Mouse (Mus musculus): ENCODE data around the gene Shc4. TPM values are rescaled to one million over a fixed set of nuclear protein-coding genes. Genes with fewer than 3 reads are reported as not detected.

Shc4 gene
- polyA plus RNA-seq, 1 experiment from 2014 or later, result 2.0 TPM

DNA sequence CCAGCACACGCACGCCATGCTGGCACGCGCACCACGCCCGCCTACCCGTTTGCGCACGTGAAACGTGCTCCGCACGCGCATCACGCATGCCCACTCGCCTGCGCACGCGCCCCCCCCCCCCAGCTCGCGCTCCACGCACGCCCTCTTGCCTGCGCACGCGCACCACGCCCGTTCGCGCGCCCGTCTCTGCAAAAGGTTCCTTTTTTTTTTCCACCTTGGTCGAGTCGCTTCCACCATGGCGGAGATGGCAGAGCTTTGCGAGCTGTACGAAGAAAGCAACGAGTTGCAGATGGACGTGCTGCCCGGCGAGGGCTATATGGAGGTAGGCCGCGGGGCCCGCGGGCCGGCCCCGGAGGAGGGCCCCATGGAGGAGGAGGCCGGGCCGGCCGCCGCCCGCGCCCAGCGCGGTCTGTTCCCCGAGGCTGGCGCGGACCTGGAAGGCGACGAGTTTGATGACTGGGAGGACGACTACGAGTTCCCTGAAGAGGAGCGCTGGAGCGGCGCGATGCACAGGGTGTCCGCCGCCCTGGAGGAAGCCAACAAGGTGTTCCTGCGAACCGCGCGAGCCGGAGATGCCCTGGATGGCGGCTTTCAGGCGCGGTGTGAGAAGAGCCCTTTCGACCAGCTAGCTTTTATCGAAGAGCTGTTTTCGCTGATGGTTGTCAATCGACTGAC lies 50.9 kb downstream of the Shc4 start, which contains the start of gene Eid1:
Eid1 (plus strand) TSS at position 139 of the 675 bp plus-strand sequence.
- H3K36me3 ChIP-seq (ENCODE audit: control insufficient read depth, insufficient read depth, low read length), result no peaks in the 10 kb centered on the region
- H3K4me2 ChIP-seq (ENCODE audit: low read depth, low read length), result peak within 1 kb of the TSS; percentile 79
- peak within 1 kb of the TSS; percentile 90 for H3K9ac ChIP-seq (ENCODE audit: low read length)
- no peaks in the 10 kb centered on the region for H3K9me3 ChIP-seq (replicated peaks; ENCODE audit: control insufficient read depth, low read length)
- H3K27ac ChIP-seq (ENCODE audit: low read length), result peak within 1 kb of the TSS; percentile 80
- ATAC-seq (ENCODE audit: insufficient read depth, low FRiP score), result peak; percentile 92
- H3K4me3 ChIP-seq (replicated peaks; ENCODE audit: low read length), result peak within 1 kb of the TSS; percentile 67
- peaks cover 7% of the 10 kb centered on the region; the same call in 1 of the 2 replicates for H3K4me1 ChIP-seq (ENCODE audit: control insufficient read depth, insufficient read depth, low read length)
- no peaks in the 10 kb centered on the region for H3K27me3 ChIP-seq (ENCODE audit: control insufficient read depth, insufficient read depth, low read length)
- WGBS, result under 1% methylated on average over 75 of the region's 79 CpGs

DNA sequence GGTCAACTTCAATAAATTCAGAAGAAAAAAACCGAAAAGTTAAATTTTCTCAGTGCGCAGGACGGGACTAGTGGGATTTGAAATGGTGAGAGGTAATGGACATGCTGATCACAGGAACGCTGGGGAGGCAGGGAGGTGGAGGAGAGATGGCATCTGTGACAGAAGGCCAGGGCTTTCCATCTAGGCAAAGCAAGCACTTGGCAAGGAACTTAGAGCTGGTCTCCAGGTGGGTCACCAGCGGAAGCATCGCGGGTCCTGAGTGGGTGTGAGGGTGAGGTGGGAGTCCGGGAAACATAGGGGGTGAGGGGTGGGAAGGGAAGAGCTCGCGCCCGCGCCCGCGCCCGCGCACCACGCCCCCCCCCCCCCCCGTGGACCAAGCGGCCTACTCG lies 51.4 kb downstream of the Shc4 start:
- no peaks in the 10 kb centered on the region for H3K9me3 ChIP-seq (replicated peaks; ENCODE audit: control insufficient read depth, low read length)
- H3K4me2 ChIP-seq (ENCODE audit: low read depth, low read length), result peak overlapping the region; percentile 79
- peak overlapping the region; percentile 80 for H3K27ac ChIP-seq (ENCODE audit: low read length)
- no peaks in the 10 kb centered on the region for H3K36me3 ChIP-seq (ENCODE audit: control insufficient read depth, insufficient read depth, low read length)
- H3K4me3 ChIP-seq (replicated peaks; ENCODE audit: low read length), result peak overlapping the region; percentile 67
- H3K27me3 ChIP-seq (ENCODE audit: control insufficient read depth, insufficient read depth, low read length), result no peaks in the 10 kb centered on the region
- 22% methylated on average over 9 of the region's 20 CpGs for WGBS
- no peak for ATAC-seq (ENCODE audit: insufficient read depth, low FRiP score)
- peak overlapping the region; percentile 90 for H3K9ac ChIP-seq (ENCODE audit: low read length)
- peaks cover 7% of the 10 kb centered on the region; the same call in 1 of the 2 replicates for H3K4me1 ChIP-seq (ENCODE audit: control insufficient read depth, insufficient read depth, low read length)

DNA sequence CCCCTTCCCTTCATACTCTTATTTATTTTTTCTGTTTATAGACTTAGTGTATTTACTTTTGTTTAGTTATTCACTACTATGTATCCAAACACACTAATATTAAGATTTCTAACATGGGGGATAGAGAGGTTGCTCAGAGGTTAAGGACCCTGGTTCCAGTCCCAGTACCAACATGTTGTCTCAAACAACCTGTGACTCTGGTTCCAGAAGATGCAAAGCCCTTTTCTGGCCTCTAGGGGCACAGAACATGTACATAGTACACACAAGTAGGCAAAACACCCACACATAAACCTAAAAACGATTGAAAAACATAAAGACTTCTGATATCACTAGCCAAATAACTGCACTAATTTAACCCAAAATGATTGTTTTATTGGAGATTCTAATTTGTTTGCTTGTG lies 53.1 kb downstream of the Shc4 start:
- no peak overlapping the region for H3K9ac ChIP-seq (ENCODE audit: low read length)
- H3K4me1 ChIP-seq (ENCODE audit: control insufficient read depth, insufficient read depth, low read length), result peaks cover 10% of the 10 kb centered on the region; the same call in 1 of the 2 replicates
- no peaks in the 10 kb centered on the region for H3K9me3 ChIP-seq (replicated peaks; ENCODE audit: control insufficient read depth, low read length)
- no peak for ATAC-seq (ENCODE audit: insufficient read depth, low FRiP score)
- H3K4me3 ChIP-seq (replicated peaks; ENCODE audit: low read length), result no peak overlapping the region
- no peak overlapping the region for H3K27ac ChIP-seq (ENCODE audit: low read length)
- no peaks in the 10 kb centered on the region for H3K36me3 ChIP-seq (ENCODE audit: control insufficient read depth, insufficient read depth, low read length)
- WGBS, result 39% methylated on average over 1 of the region's 1 CpGs
- H3K4me2 ChIP-seq (ENCODE audit: low read depth, low read length), result no peak overlapping the region
- H3K27me3 ChIP-seq (ENCODE audit: control insufficient read depth, insufficient read depth, low read length), result no peaks in the 10 kb centered on the region

DNA sequence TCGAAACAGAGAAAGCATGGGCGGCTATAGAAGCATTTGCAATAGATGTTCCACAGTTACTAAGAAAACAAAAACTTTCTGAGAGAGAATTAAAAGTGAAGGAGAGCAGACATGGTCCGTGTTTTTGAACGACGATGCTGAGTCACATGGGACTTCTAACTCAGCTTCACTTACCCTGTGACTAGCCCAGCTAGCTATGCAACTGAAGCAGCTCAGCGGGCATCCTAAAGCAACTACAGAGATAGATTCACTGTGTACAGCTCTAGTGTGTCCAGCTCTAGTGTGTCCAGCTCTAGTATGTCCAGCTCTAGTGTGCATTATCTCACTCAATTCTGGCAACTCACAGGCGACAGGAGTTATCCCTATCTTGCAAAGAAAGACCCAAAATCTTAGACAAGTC lies 56.2 kb downstream of the Shc4 start:
- no peak overlapping the region for H3K4me2 ChIP-seq (ENCODE audit: low read depth, low read length)
- H3K27ac ChIP-seq (ENCODE audit: low read length), result no peak overlapping the region
- no peaks in the 10 kb centered on the region for H3K9me3 ChIP-seq (replicated peaks; ENCODE audit: control insufficient read depth, low read length)
- WGBS, result 81% methylated on average over 7 of the region's 7 CpGs
- no peak overlapping the region for H3K4me3 ChIP-seq (replicated peaks; ENCODE audit: low read length)
- H3K27me3 ChIP-seq (ENCODE audit: control insufficient read depth, insufficient read depth, low read length), result no peaks in the 10 kb centered on the region
- no peaks in the 10 kb centered on the region for H3K36me3 ChIP-seq (ENCODE audit: control insufficient read depth, insufficient read depth, low read length)
- peaks cover 3% of the 10 kb centered on the region; the same call in 1 of the 2 replicates for H3K4me1 ChIP-seq (ENCODE audit: control insufficient read depth, insufficient read depth, low read length)
- no peak overlapping the region for H3K9ac ChIP-seq (ENCODE audit: low read length)
- no peak for ATAC-seq (ENCODE audit: insufficient read depth, low FRiP score)

DNA sequence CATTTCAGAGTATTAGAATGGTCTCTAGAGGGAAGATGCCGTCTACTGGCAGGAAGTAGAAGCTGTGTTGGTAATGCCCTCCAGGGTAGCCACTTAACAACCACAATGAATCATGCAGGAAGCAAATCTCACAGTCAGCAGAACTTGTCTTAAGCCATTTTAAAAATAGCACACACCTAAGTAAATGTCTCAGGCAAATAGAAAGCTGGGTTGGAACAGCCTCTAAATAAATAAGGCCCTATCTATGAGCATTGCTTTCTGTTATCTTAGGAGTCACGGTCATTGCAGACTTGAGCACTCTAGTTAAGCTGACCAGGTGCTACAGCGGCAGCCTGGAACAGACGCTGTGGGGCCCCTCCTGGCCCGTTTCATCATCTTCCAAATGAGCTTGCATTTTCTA lies 56.8 kb downstream of the Shc4 start:
- H3K36me3 ChIP-seq (ENCODE audit: control insufficient read depth, insufficient read depth, low read length), result no peaks in the 10 kb centered on the region
- 32% methylated on average over 5 of the region's 5 CpGs for WGBS
- peak; percentile 78; the same call in 1 of the 2 replicates for ATAC-seq (ENCODE audit: insufficient read depth, low FRiP score)

DNA sequence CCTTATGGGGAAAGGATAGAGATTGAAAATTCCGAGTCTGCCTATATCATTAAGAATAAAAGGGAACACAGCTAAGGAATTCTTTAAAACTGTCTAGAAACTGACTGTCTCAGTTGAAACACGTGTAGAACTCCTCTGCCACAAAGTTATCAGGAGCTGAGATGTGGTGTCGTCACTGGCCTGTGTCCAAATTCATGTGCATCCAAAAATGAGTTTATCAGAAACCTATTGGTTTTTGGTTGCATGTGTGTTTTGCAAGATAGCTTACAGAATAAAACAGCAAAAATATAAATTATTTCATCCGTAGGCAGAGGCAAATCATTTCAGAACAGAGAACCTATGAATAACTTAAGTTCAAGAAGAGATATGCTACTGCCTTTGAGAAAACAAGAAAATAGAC lies 57.3 kb downstream of the Shc4 start:
- Histone ChIP-seq H3K36me3 (ENCODE audit: control insufficient read depth, insufficient read depth, low read length) (no peaks in the 10 kb centered on the region), H3K9me3 (replicated peaks; ENCODE audit: control insufficient read depth, low read length) (no peaks in the 10 kb centered on the region), H3K27ac (ENCODE audit: low read length) (no peak overlapping the region), H3K4me2 (ENCODE audit: low read depth, low read length) (no peak overlapping the region), H3K4me1 (ENCODE audit: control insufficient read depth, insufficient read depth, low read length) (peaks cover 3% of the 10 kb centered on the region; the same call in 1 of the 2 replicates), H3K4me3 (replicated peaks; ENCODE audit: low read length) (no peak overlapping the region), H3K27me3 (ENCODE audit: control insufficient read depth, insufficient read depth, low read length) (no peaks in the 10 kb centered on the region), H3K9ac (ENCODE audit: low read length) (no peak overlapping the region)
- no peak for ATAC-seq (ENCODE audit: insufficient read depth, low FRiP score)
- WGBS, result 71% methylated on average over 4 of the region's 4 CpGs

More for the DNA sequence above, 56.8 kb downstream of the Shc4 start:
- Histone ChIP-seq H3K9ac (ENCODE audit: low read length) (no peak overlapping the region), H3K4me2 (ENCODE audit: low read depth, low read length) (no peak overlapping the region), H3K9me3 (replicated peaks; ENCODE audit: control insufficient read depth, low read length) (no peaks in the 10 kb centered on the region), H3K4me1 (ENCODE audit: control insufficient read depth, insufficient read depth, low read length) (peaks cover 3% of the 10 kb centered on the region; the same call in 1 of the 2 replicates), H3K27me3 (ENCODE audit: control insufficient read depth, insufficient read depth, low read length) (no peaks in the 10 kb centered on the region), H3K27ac (ENCODE audit: low read length) (no peak overlapping the region), H3K4me3 (replicated peaks; ENCODE audit: low read length) (no peak overlapping the region)

DNA sequence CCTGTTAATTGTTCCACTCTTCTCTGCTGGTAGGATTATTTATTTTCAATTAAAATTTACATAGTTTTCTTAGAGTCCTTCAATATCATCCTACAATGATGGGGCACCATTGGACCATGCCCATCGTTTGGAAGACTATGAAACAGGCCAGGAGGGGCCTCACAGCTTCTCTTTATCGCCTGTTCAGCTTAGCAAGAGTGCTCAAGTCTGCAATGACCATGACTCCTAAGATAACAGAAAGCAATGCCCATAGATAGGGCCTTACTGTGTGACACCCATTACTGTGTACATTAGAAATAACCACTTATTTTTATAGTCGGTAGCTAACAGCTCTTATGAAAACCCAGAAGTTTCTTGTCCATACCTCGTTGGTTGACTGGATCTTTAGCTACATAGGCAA lies 58.0 kb downstream of the Shc4 start:
- ATAC-seq (ENCODE audit: insufficient read depth, low FRiP score), result peak; percentile 50; the same call in 1 of the 2 replicates
- no peak overlapping the region for H3K4me2 ChIP-seq (ENCODE audit: low read depth, low read length)
- H3K4me3 ChIP-seq (replicated peaks; ENCODE audit: low read length), result no peak overlapping the region
- no peak overlapping the region for H3K27ac ChIP-seq (ENCODE audit: low read length)
- H3K9me3 ChIP-seq (replicated peaks; ENCODE audit: control insufficient read depth, low read length), result no peaks in the 10 kb centered on the region
- H3K9ac ChIP-seq (ENCODE audit: low read length), result no peak overlapping the region
- no peaks in the 10 kb centered on the region; the same call in 1 of the 2 replicates for H3K27me3 ChIP-seq (ENCODE audit: control insufficient read depth, insufficient read depth, low read length)
- 83% methylated on average over 4 of the region's 4 CpGs for WGBS
- no peaks in the 10 kb centered on the region for H3K36me3 ChIP-seq (ENCODE audit: control insufficient read depth, insufficient read depth, low read length)
- peaks cover 3% of the 10 kb centered on the region; the same call in 1 of the 2 replicates for H3K4me1 ChIP-seq (ENCODE audit: control insufficient read depth, insufficient read depth, low read length)

DNA sequence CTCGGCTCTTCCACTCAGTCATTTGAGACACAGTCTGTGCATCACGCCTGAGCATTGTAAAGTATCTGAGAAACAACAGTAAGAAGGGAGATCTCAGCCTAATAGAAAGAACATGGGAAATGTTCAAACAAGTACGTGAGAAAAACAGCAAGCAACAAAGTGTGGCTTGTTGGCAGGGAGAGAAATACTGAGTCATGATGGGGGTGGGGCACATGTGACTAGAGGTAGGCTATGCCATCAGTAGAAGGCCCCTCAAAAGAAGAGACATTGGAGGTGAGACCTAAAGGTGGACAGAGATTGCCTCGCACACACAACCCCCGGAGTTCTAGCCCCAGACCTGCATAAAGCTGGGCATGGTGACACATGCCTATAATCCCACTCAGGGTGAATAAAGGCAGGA lies 58.7 kb downstream of the Shc4 start:
- Histone ChIP-seq H3K27ac (ENCODE audit: low read length) (no peak overlapping the region), H3K36me3 (ENCODE audit: control insufficient read depth, insufficient read depth, low read length) (no peaks in the 10 kb centered on the region), H3K4me1 (ENCODE audit: control insufficient read depth, insufficient read depth, low read length) (peaks cover 3% of the 10 kb centered on the region; the same call in 1 of the 2 replicates), H3K9me3 (replicated peaks; ENCODE audit: control insufficient read depth, low read length) (no peaks in the 10 kb centered on the region), H3K4me2 (ENCODE audit: low read depth, low read length) (no peak overlapping the region), H3K9ac (ENCODE audit: low read length) (no peak overlapping the region), H3K27me3 (ENCODE audit: control insufficient read depth, insufficient read depth, low read length) (no peaks in the 10 kb centered on the region; the same call in 1 of the 2 replicates), H3K4me3 (replicated peaks; ENCODE audit: low read length) (no peak overlapping the region)
- 84% methylated on average over 5 of the region's 5 CpGs for WGBS
- no peak for ATAC-seq (ENCODE audit: insufficient read depth, low FRiP score)

DNA sequence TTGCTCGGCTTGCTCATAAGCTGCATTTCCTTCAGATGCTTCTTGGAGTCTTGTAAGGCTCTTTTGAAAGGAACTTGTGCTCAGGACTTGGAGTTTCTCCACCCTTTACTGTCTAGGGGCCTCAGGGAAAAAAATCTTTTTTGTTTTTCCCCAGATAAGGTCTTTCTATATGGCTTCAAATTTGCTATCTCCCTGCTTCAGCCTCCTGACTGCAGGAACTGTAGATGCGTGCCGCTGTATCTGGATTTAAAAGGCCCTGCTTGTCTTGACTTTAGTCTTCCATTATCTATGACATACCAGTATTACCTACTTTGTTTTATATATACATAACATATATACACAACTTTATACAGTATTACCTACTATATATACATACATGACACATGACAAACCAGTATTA lies 61.4 kb downstream of the Shc4 start:
- Histone ChIP-seq H3K27me3 (ENCODE audit: control insufficient read depth, insufficient read depth, low read length) (no peaks in the 10 kb centered on the region; the same call in 1 of the 2 replicates), H3K9ac (ENCODE audit: low read length) (no peak overlapping the region), H3K4me2 (ENCODE audit: low read depth, low read length) (no peak overlapping the region), H3K4me3 (replicated peaks; ENCODE audit: low read length) (no peak overlapping the region), H3K9me3 (replicated peaks; ENCODE audit: control insufficient read depth, low read length) (no peaks in the 10 kb centered on the region), H3K27ac (ENCODE audit: low read length) (no peak overlapping the region), H3K4me1 (ENCODE audit: control insufficient read depth, insufficient read depth, low read length) (peaks cover 3% of the 10 kb centered on the region; the same call in 1 of the 2 replicates), H3K36me3 (ENCODE audit: control insufficient read depth, insufficient read depth, low read length) (no peaks in the 10 kb centered on the region)
- ATAC-seq (ENCODE audit: insufficient read depth, low FRiP score), result no peak
- WGBS, result 85% methylated on average over 3 of the region's 3 CpGs
